Mouse (Mus musculus): Measurements from ENCODE around the gene Ppp1r18. TPM values are rescaled to one million over a fixed set of nuclear protein-coding genes. Genes with fewer than 3 reads are reported as not detected.

Ppp1r18 gene
- total and polyA plus RNA-seq, 2 experiments from 2014 or later, result 14.1 to 33.0 TPM

DNA sequence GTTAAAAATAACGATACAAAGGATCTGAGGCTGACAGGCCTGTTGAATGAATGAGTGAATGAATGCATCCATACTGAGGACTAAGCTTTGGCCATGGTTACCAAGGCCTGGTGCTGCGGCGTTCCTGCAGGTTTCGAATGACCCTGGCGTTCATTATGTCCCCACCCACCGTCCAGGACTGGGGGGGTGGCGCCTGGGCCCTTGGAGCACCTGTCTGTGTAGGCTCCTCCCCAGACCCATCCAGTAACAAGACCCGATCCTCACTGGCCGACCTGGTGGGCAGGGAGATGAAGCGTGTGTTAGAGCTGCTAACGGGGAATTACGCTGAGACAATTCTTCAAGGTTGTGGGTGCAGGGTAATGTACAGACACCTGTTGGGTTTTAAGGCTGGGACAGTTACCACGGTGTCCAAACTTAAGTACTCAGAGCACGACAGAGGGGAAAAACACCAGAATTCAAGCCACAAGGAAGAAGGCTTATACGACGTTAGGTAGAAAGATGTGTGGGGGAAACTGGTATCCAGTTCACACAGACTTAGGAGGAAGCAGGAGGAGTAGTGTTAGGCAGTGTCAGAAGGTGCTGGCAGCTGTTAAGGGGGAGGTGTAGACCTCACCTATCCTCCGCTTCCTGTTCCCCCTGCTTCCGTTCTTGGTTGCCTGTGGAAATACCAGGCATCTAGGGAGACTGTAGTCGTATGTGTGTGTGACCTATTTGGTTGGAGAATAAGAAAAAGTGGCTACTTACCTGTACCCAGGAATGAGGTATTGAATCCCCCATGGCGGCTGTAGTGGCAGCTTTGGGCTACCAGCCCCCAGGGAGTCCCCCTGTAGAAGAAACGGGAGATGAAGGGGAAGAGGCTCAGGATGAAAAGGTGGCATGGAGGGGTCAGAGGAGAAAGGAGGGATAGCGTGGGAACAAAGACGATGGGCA lies 32.5 kb downstream of the Ppp1r18 start:
- Histone ChIP-seq H3K4me2 (ENCODE audit: low read depth, low read length, poor library complexity, severe bottlenecking) (peak overlapping the region; percentile 98), H3K9me3 (ENCODE audit: low read length) (no peaks in the 10 kb centered on the region), H3K36me3 (ENCODE audit: insufficient read depth, low read length) (peaks cover 40% of the 10 kb centered on the region), H3K27ac (ENCODE audit: low read depth, low read length) (peak overlapping the region; percentile 94), H3K4me3 (ENCODE audit: low read depth, low read length) (peak overlapping the region; percentile 85; the same call in 1 of the 2 replicates), H3K27me3 (ENCODE audit: insufficient read depth, low read length) (no peaks in the 10 kb centered on the region), H3K4me1 (ENCODE audit: insufficient read depth, low read length) (0 out of 2 replicates have a peak, but pooled peaks cover 3% of the 10 kb centered on the region), H3K9ac (replicated peaks; ENCODE audit: low read length, poor library complexity, severe bottlenecking) (peak overlapping the region; percentile 90)
- ATAC-seq (ENCODE audit: low FRiP score), result peak; percentile 38
- 49% methylated on average over 23 of the region's 23 CpGs for WGBS
- no peak for DNase-seq (ENCODE audit: low spot score)
- TF ChIP-seq CTCF (IDR thresholded peaks at IDR 0.05), result no peak

DNA sequence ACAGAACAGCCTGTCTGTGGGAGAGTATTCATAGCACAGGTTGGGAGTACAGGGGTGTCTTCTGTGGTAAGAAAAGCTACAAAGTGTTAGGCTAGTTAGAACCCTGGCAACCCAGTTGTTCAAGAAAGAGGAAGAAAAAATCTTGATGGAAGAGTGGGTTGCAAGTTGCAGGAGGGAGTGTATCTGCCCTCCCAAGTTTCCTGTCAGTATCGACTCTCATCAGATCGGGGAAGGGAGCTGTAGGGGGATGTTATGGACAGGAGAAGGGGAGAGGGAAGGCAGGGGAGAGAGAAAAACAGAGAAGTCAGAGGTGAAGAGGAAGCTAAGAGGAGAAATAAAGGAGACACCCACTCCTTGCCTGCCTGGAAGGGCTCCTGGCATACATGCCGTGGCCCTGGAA lies 35.2 kb downstream of the Ppp1r18 start:
- Histone ChIP-seq H3K4me3 (ENCODE audit: low read depth, low read length) (no peak overlapping the region), H3K27ac (ENCODE audit: low read depth, low read length) (no peak overlapping the region), H3K4me2 (ENCODE audit: low read depth, low read length, poor library complexity, severe bottlenecking) (no peak overlapping the region), H3K9me3 (ENCODE audit: low read length) (no peaks in the 10 kb centered on the region), H3K27me3 (ENCODE audit: insufficient read depth, low read length) (no peaks in the 10 kb centered on the region), H3K36me3 (ENCODE audit: insufficient read depth, low read length) (peaks cover 46% of the 10 kb centered on the region), H3K9ac (replicated peaks; ENCODE audit: low read length, poor library complexity, severe bottlenecking) (no peak overlapping the region), H3K4me1 (ENCODE audit: insufficient read depth, low read length) (0 out of 2 replicates have a peak, but pooled peaks cover 3% of the 10 kb centered on the region)
- DNase-seq (ENCODE audit: low spot score) (no peak), ATAC-seq (ENCODE audit: low FRiP score) (no peak)
- WGBS, result 88% methylated on average over 3 of the region's 3 CpGs
- no peak for TF ChIP-seq CTCF (IDR thresholded peaks at IDR 0.05)

DNA sequence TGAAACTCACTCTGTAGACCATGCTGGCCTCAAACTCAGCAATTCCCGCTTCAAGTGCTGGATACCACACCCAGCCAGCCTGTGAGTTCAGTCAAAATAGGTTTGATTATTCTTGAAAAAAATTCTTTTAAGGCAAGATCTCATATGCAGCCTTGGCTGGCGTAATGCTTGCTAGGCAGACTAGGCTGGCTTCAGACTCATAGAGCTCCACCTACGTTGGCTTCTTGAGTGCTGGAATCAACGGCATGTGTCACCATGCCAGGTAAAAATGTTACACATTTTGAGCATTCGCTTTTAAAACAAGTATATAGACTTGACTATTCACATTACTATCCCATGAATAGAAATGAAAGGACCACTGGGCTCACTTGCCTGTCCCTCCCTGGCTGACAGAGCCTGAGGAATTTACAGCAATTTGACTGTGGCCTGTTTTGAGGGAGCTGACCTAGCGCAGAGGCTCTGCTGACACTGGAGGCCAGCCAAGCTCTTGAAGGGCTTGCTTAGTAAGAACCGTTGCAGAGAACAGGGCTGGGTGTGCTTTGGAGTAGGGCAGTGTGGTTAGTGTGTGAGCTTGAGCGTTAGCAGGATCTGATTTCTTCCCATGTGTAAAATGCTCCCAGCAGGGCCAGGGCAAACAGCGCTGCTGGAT lies 38.1 kb downstream of the Ppp1r18 start:
- WGBS, result 89% methylated on average over 9 of the region's 9 CpGs
- DNase-seq (ENCODE audit: low spot score), result peak; percentile 33
- ATAC-seq (ENCODE audit: low FRiP score), result no peak

DNA sequence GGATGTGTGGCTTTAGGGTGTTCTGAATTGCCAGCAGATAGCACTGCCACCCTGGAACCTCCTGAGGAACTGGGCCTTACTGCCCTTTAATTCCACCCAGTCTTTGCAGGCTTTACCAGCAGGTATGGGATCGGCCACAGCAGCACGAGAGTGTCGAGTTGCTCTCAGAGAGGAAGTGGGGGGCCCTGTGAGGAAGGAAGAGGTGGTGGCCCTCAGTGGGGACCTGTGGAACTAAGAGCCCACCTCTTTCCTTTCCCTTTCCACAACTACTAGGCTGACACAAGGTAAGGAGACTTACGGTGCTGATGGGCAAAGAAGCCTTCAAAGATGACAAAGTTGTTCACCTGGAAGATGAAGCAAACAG lies 38.6 kb downstream of the Ppp1r18 start:
- Histone ChIP-seq H3K9ac (replicated peaks; ENCODE audit: low read length, poor library complexity, severe bottlenecking) (no peak overlapping the region), H3K27me3 (ENCODE audit: insufficient read depth, low read length) (no peaks in the 10 kb centered on the region), H3K27ac (ENCODE audit: low read depth, low read length) (no peak overlapping the region), H3K36me3 (ENCODE audit: insufficient read depth, low read length) (peaks cover 56% of the 10 kb centered on the region), H3K4me2 (ENCODE audit: low read depth, low read length, poor library complexity, severe bottlenecking) (no peak overlapping the region), H3K4me3 (ENCODE audit: low read depth, low read length) (no peak overlapping the region), H3K9me3 (ENCODE audit: low read length) (no peaks in the 10 kb centered on the region), H3K4me1 (ENCODE audit: insufficient read depth, low read length) (peaks cover 7% of the 10 kb centered on the region)
- DNase-seq (ENCODE audit: low spot score) (no peak), ATAC-seq (ENCODE audit: low FRiP score) (no peak)
- TF ChIP-seq CTCF (IDR thresholded peaks at IDR 0.05), result no peak
- WGBS, result 83% methylated on average over 4 of the region's 4 CpGs

More for the DNA sequence above, 38.1 kb downstream of the Ppp1r18 start:
- Histone ChIP-seq H3K9me3 (ENCODE audit: low read length) (no peaks in the 10 kb centered on the region), H3K27ac (ENCODE audit: low read depth, low read length) (no peak overlapping the region), H3K36me3 (ENCODE audit: insufficient read depth, low read length) (peaks cover 56% of the 10 kb centered on the region), H3K9ac (replicated peaks; ENCODE audit: low read length, poor library complexity, severe bottlenecking) (no peak overlapping the region), H3K27me3 (ENCODE audit: insufficient read depth, low read length) (no peaks in the 10 kb centered on the region), H3K4me3 (ENCODE audit: low read depth, low read length) (no peak overlapping the region), H3K4me2 (ENCODE audit: low read depth, low read length, poor library complexity, severe bottlenecking) (no peak overlapping the region), H3K4me1 (ENCODE audit: insufficient read depth, low read length) (peaks cover 2% of the 10 kb centered on the region)
- no peak for TF ChIP-seq CTCF (IDR thresholded peaks at IDR 0.05)

- WGBS, result 100% methylated on average over 1 of the region's 1 CpGs
- H3K4me3 ChIP-seq (ENCODE audit: low read depth, low read length), result no peak overlapping the region
- no peak overlapping the region for H3K9ac ChIP-seq (replicated peaks; ENCODE audit: low read length, poor library complexity, severe bottlenecking)
- no peaks in the 10 kb centered on the region for H3K27me3 ChIP-seq (ENCODE audit: insufficient read depth, low read length)
- H3K27ac ChIP-seq (ENCODE audit: low read depth, low read length), result no peak overlapping the region
- ATAC-seq (ENCODE audit: low FRiP score) (no peak), DNase-seq (ENCODE audit: low spot score) (no peak)
- no peaks in the 10 kb centered on the region for H3K9me3 ChIP-seq (ENCODE audit: low read length)
- no peak overlapping the region for H3K4me2 ChIP-seq (ENCODE audit: low read depth, low read length, poor library complexity, severe bottlenecking)
- peaks cover 8% of the 10 kb centered on the region for H3K4me1 ChIP-seq (ENCODE audit: insufficient read depth, low read length)
- H3K36me3 ChIP-seq (ENCODE audit: insufficient read depth, low read length), result peaks cover 46% of the 10 kb centered on the region
- no peak for TF ChIP-seq CTCF (IDR thresholded peaks at IDR 0.05)
These were observed 40.2 kb downstream of the Ppp1r18 start for GRCm38 (mm10) chr17:35905587-35905986.

- no peaks in the 10 kb centered on the region for H3K9me3 ChIP-seq (ENCODE audit: low read length)
- H3K36me3 ChIP-seq (ENCODE audit: insufficient read depth, low read length), result peaks cover 30% of the 10 kb centered on the region
- no peak for ATAC-seq (ENCODE audit: low FRiP score)
- H3K27me3 ChIP-seq (ENCODE audit: insufficient read depth, low read length), result no peaks in the 10 kb centered on the region
- H3K4me3 ChIP-seq (ENCODE audit: low read depth, low read length), result no peak overlapping the region
- no peak overlapping the region for H3K27ac ChIP-seq (ENCODE audit: low read depth, low read length)
- H3K4me1 ChIP-seq (ENCODE audit: insufficient read depth, low read length), result peaks cover 8% of the 10 kb centered on the region
- 81% methylated on average over 2 of the region's 2 CpGs for WGBS
- peak; percentile 40 for TF ChIP-seq CTCF (IDR thresholded peaks at IDR 0.05)
- H3K9ac ChIP-seq (replicated peaks; ENCODE audit: low read length, poor library complexity, severe bottlenecking), result no peak overlapping the region
- no peak for DNase-seq (ENCODE audit: low spot score)
- no peak overlapping the region for H3K4me2 ChIP-seq (ENCODE audit: low read depth, low read length, poor library complexity, severe bottlenecking)
These were observed 42.2 kb downstream of the Ppp1r18 start for GRCm38 (mm10) chr17:35907609-35908008.
